Comparison of ENCODE assay signal across 7 mouse cellular contexts in genomic region chr14:59598260-59598627, GRCm38 (mm10). TPM values are rescaled to one million over a fixed set of nuclear protein-coding genes. Genes with fewer than 3 reads are reported as not detected.
A peak's percentile ranks its signal among the peaks of the same experiment; 100 is the strongest.
DNase-seq lines count a peak whose midpoint lies in the region; ATAC-seq and TF ChIP-seq lines count a peak whose summit lies in the region.

No protein-coding gene starts in this region.

- H3K36me3 ChIP-seq in megakaryocyte, embryonic 14.5 days (replicated peaks; ENCODE audit: low read length): peaks cover 20% of the 10 kb centered on the region
- H3K36me3 ChIP-seq in forebrain, embryonic 12.5 days (replicated peaks): peaks cover 4% of the 10 kb centered on the region; the same call in 1 of the 2 replicates
- peaks cover 8% of the 10 kb centered on the region for H3K36me3 ChIP-seq in limb, embryonic 14.5 days (ENCODE audit: control insufficient read depth, insufficient read depth, low read length)
- H3K36me3 ChIP-seq in stomach, embryonic 14.5 days (ENCODE audit: control insufficient read depth, insufficient read depth, low read length): no peaks in the 10 kb centered on the region; the same call in 1 of the 2 replicates

- ATAC-seq in megakaryocyte, adult 5-6 weeks (ENCODE audit: poor library complexity, severe bottlenecking): no peak
- ATAC-seq in forebrain, embryonic 12.5 days (ENCODE audit: low FRiP score): peak; percentile 55
- ATAC-seq in limb, embryonic 14.5 days (ENCODE audit: low FRiP score, low read depth): no peak
- no peak; the same call in 1 of the 2 replicates for ATAC-seq in stomach, embryonic 14.5 days (ENCODE audit: insufficient number of reproducible peaks, insufficient read depth, low FRiP score, low read depth)

- H3K27ac ChIP-seq in forebrain, embryonic 12.5 days: no peak overlapping the region
- H3K27ac ChIP-seq in limb, embryonic 14.5 days (replicated peaks; ENCODE audit: low read depth, low read length): peak overlapping the region; percentile 45
- no peak overlapping the region for H3K27ac ChIP-seq in stomach, embryonic 14.5 days (ENCODE audit: low read length)

- TF ChIP-seq POLR2A in limb, embryonic 14.5 days (IDR thresholded peaks at IDR 0.05; ENCODE audit: borderline replicate concordance, extremely low read depth, insufficient read depth, insufficient read length): no peak

- no peak for DNase-seq in limb, embryonic 14.5 days (ENCODE audit: low spot score)
- DNase-seq in right cerebral cortex, postnatal 14 days: no peak
- no peak for DNase-seq in frontal cortex, postnatal 25 days (ENCODE audit: low spot score in 2 of 2)

- H3K4me1 ChIP-seq in megakaryocyte, embryonic 14.5 days: peaks cover 18% of the 10 kb centered on the region
- peaks cover 13% of the 10 kb centered on the region for H3K4me1 ChIP-seq in forebrain, embryonic 12.5 days
- peaks cover 7% of the 10 kb centered on the region for H3K4me1 ChIP-seq in limb, embryonic 14.5 days (ENCODE audit: control insufficient read depth, insufficient read depth, low read length)
- peaks cover 7% of the 10 kb centered on the region for H3K4me1 ChIP-seq in stomach, embryonic 14.5 days (ENCODE audit: control insufficient read depth, insufficient read depth, low read length)

- H3K9ac ChIP-seq in forebrain, embryonic 12.5 days: peak overlapping the region; percentile 73
- peak overlapping the region; percentile 87 for H3K9ac ChIP-seq in limb, embryonic 14.5 days (ENCODE audit: low read depth, low read length, severe bottlenecking)
- H3K9ac ChIP-seq in stomach, embryonic 14.5 days (replicated peaks; ENCODE audit: low read depth, low read length): peak overlapping the region; percentile 66; the same call in 1 of the 2 replicates

- peaks cover 3% of the 10 kb centered on the region for H3K27me3 ChIP-seq in megakaryocyte, embryonic 14.5 days (replicated peaks)
- H3K27me3 ChIP-seq in forebrain, embryonic 12.5 days: peaks cover 6% of the 10 kb centered on the region; the same call in 1 of the 2 replicates
- H3K27me3 ChIP-seq in limb, embryonic 14.5 days (ENCODE audit: control insufficient read depth, insufficient read depth, low read length): no peaks in the 10 kb centered on the region
- no peaks in the 10 kb centered on the region for H3K27me3 ChIP-seq in stomach, embryonic 14.5 days (ENCODE audit: control insufficient read depth, insufficient read depth, low read length)

- WGBS in forebrain, embryonic 12.5 days: 5% methylated on average over 8 of the region's 8 CpGs
- 1% methylated on average over 8 of the region's 8 CpGs for WGBS in limb, embryonic 14.5 days
- under 1% methylated on average over 8 of the region's 8 CpGs for WGBS in stomach, embryonic 14.5 days

- no peaks in the 10 kb centered on the region for H3K9me3 ChIP-seq in megakaryocyte, embryonic 14.5 days
- H3K9me3 ChIP-seq in forebrain, embryonic 12.5 days: no peaks in the 10 kb centered on the region
- no peaks in the 10 kb centered on the region for H3K9me3 ChIP-seq in limb, embryonic 14.5 days (ENCODE audit: control insufficient read depth, low read length)
- no peaks in the 10 kb centered on the region for H3K9me3 ChIP-seq in stomach, embryonic 14.5 days (ENCODE audit: control insufficient read depth, low read depth, low read length)

- H3K4me2 ChIP-seq in forebrain, embryonic 12.5 days: peak overlapping the region; percentile 98
- peak overlapping the region; percentile 72 for H3K4me2 ChIP-seq in limb, embryonic 14.5 days (replicated peaks; ENCODE audit: low read depth, low read length, severe bottlenecking)
- peak overlapping the region; percentile 78 for H3K4me2 ChIP-seq in stomach, embryonic 14.5 days (replicated peaks; ENCODE audit: low read depth, low read length)

- peak overlapping the region; percentile 97 for H3K4me3 ChIP-seq in megakaryocyte, embryonic 14.5 days (replicated peaks)
- peak overlapping the region; percentile 70 for H3K4me3 ChIP-seq in forebrain, embryonic 12.5 days (replicated peaks)
- H3K4me3 ChIP-seq in limb, embryonic 14.5 days (replicated peaks; ENCODE audit: low read length): peak overlapping the region; percentile 73
- H3K4me3 ChIP-seq in stomach, embryonic 14.5 days (ENCODE audit: low read depth, low read length): peak overlapping the region; percentile 71

RNA-seq across cellular contexts. Expression of gene Cdadc1, which starts 0.5 kb away (rescaled TPM):
- polyA plus RNA-seq in megakaryocyte, embryonic 14.5 days (2012; ENCODE audit: insufficient read depth, low replicate concordance): 12.5 TPM in 1 of 2 replicates, not detected in the other
- 27.9 and 31.8 TPM in 2 replicates for total RNA-seq in megakaryocyte, adult 5-6 weeks (2015)
- 10.0 and 14.3 TPM in 2 replicates for total RNA-seq in megakaryocyte, adult 5-6 weeks (2017)
- 28.1 and 32.4 TPM in 2 replicates for polyA plus RNA-seq in forebrain, embryonic 12.5 days (2016; fragmentation: Nextera tagmentation; extraction: Ambion mirVana)
- 14.9 and 16.2 TPM in 2 replicates for polyA plus RNA-seq in limb, embryonic 14.5 days (2012; rRNA removed)
- polyA plus RNA-seq in limb, embryonic 14.5 days (2014; fragmentation: Nextera tagmentation; extraction: Ambion mirVana): 31.5 and 35.6 TPM in 2 replicates
- 41.7 and 42.7 TPM in 2 replicates for polyA plus RNA-seq in stomach, embryonic 14.5 days (2014; fragmentation: Nextera tagmentation; extraction: Ambion mirVana)

RNA-seq across cellular contexts. Expression of gene Shisa2, which starts 26.9 kb away (rescaled TPM):
- not detected in 2 replicates for polyA plus RNA-seq in megakaryocyte, embryonic 14.5 days (2012; ENCODE audit: insufficient read depth, low replicate concordance)
- 0.14 TPM in 1 of 2 replicates, not detected in the other for total RNA-seq in megakaryocyte, adult 5-6 weeks (2015)
- total RNA-seq in megakaryocyte, adult 5-6 weeks (2017): 0.04 and 0.07 TPM in 2 replicates
- polyA plus RNA-seq in forebrain, embryonic 12.5 days (2016; fragmentation: Nextera tagmentation; extraction: Ambion mirVana): 51.5 and 60.9 TPM in 2 replicates
- 42.7 and 68.2 TPM in 2 replicates for polyA plus RNA-seq in limb, embryonic 14.5 days (2012; rRNA removed)
- 43.8 and 52.3 TPM in 2 replicates for polyA plus RNA-seq in limb, embryonic 14.5 days (2014; fragmentation: Nextera tagmentation; extraction: Ambion mirVana)
- polyA plus RNA-seq in stomach, embryonic 14.5 days (2014; fragmentation: Nextera tagmentation; extraction: Ambion mirVana): 8.3 and 10.4 TPM in 2 replicates
